Mouse (Mus musculus): ENCODE data around the gene Sh3rf3.

- no peak for TF ChIP-seq POLR2A (IDR thresholded peaks at IDR 0.05; ENCODE audit: low read depth, low read length)
- TF ChIP-seq CTCF (IDR thresholded peaks at IDR 0.05; ENCODE audit: extremely low read depth, insufficient read length, insufficient replicate concordance, low read depth, low read length): no peak
Observed at GRCm38 (mm10) chr10:59182306-59182705, 369.1 kb downstream of the Sh3rf3 start.

Data from small intestine, adult 2 months (tissue).